Mouse (Mus musculus) brain, embryonic 14.5 days (tissue): ENCODE results near the gene Gpr142.

Experiments used
- CTCF ChIP-seq: fragments of 200-500 bp; IDR thresholded peaks from 2 replicates; pipeline ENCODE4 v1.5.1; 2012; ENCODE audit warnings: inconsistent platforms, mild to moderate bottlenecking, moderate library complexity, borderline replicate concordance; ENCODE audit not compliant: insufficient read depth, insufficient read length; ENCODE audit errors: extremely low read depth
- POLR2A ChIP-seq: fragments of 200-500 bp; IDR thresholded peaks from 2 replicates; pipeline ENCODE4 v1.6.1; 2012; ENCODE audit warnings: mild to moderate bottlenecking, inconsistent platforms, borderline replicate concordance; ENCODE audit not compliant: poor library complexity, insufficient read depth, insufficient read length, severe bottlenecking; ENCODE audit errors: extremely low read depth

GRCm38 (mm10) chr11:114802540-114803267, 4.0 kb downstream of the Gpr142 start:
- TF ChIP-seq POLR2A (no peak), CTCF (no peak)
